19 mouse cellular contexts compared by ENCODE assay signal in the genomic region with DNA sequence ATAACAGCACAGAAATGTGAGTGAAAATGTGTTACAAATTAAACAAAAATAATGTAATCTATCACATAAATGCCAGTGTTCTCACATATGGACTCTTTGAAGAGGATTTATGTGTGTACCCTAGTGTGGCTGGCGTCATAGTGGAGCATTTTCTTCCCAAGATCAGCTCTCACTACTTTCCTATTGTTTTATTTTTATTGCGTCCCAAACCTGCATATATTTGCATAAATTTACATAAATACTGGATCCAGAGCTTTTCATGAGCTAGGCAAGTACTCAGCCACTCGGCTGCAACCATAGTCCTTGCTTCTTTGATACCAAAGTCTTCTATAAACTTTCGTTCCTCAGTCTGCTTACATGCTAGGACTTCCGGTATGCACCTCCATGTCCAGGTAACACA.
DNase-seq lines count a peak whose midpoint lies in the region; ATAC-seq and TF ChIP-seq lines count a peak whose summit lies in the region.
"Had no signal": no experiment of that assay in that cellular context is flagged by ENCODE, and none has a peak within 500 bp of the region (broad histone marks: within the 10 kb centered on the region; RNA-seq: fewer than 3 reads in every experiment).

No protein-coding gene starts in this region.

- 82% methylated on average over 5 of the region's 5 CpGs for WGBS in intestine, embryonic 14.5 days
- 80% methylated on average over 5 of the region's 5 CpGs for WGBS in intestine, postnatal 0 days
- WGBS in forebrain, embryonic 14.5 days: 17% methylated on average over 5 of the region's 5 CpGs
- WGBS in hindbrain, embryonic 16.5 days: 39% methylated on average over 5 of the region's 5 CpGs
- WGBS in neural tube, embryonic 12.5 days: 40% methylated on average over 5 of the region's 5 CpGs

- no peaks in the 10 kb centered on the region for H3K36me3 ChIP-seq in intestine, embryonic 14.5 days (ENCODE audit: control insufficient read depth, insufficient read depth, low read length)
- H3K36me3 ChIP-seq in intestine, postnatal 0 days (ENCODE audit: control insufficient read depth, insufficient read depth): no peaks in the 10 kb centered on the region
- H3K36me3 ChIP-seq in forebrain, embryonic 14.5 days (ENCODE audit: control insufficient read depth, insufficient read depth, low read length): no peaks in the 10 kb centered on the region
- no peaks in the 10 kb centered on the region for H3K36me3 ChIP-seq in hindbrain, embryonic 16.5 days (ENCODE audit: control insufficient read depth, insufficient read depth, low read length)
- no peaks in the 10 kb centered on the region for H3K36me3 ChIP-seq in neural tube, embryonic 12.5 days
- H3K36me3 ChIP-seq: embryonic facial prominence, embryonic 15.5 days; heart, embryonic 12.5 days; limb, embryonic 15.5 days had no signal

- H3K27me3 ChIP-seq in intestine, embryonic 14.5 days (replicated peaks; ENCODE audit: control insufficient read depth, insufficient read depth, low read length): no peaks in the 10 kb centered on the region
- H3K27me3 ChIP-seq in intestine, postnatal 0 days (replicated peaks; ENCODE audit: control insufficient read depth, insufficient read depth, low read length): no peaks in the 10 kb centered on the region
- H3K27me3 ChIP-seq in forebrain, embryonic 14.5 days (replicated peaks; ENCODE audit: control insufficient read depth, insufficient read depth, low read length): no peaks in the 10 kb centered on the region
- no peaks in the 10 kb centered on the region for H3K27me3 ChIP-seq in hindbrain, embryonic 16.5 days (replicated peaks; ENCODE audit: control insufficient read depth, insufficient read depth, low read length)
- H3K27me3 ChIP-seq in neural tube, embryonic 12.5 days (replicated peaks): no peaks in the 10 kb centered on the region
- H3K27me3 ChIP-seq: CH12.LX; embryonic facial prominence, embryonic 15.5 days; heart, embryonic 12.5 days; limb, embryonic 15.5 days had no signal

- intact Hi-C loops in left cerebral cortex, postnatal 14 days (cut with DNase I): no loop called here

- no peak overlapping the region for H3K4me2 ChIP-seq in intestine, embryonic 14.5 days (ENCODE audit: low read length)
- no peak overlapping the region for H3K4me2 ChIP-seq in intestine, postnatal 0 days (replicated peaks; ENCODE audit: low read depth)
- H3K4me2 ChIP-seq in forebrain, embryonic 14.5 days (ENCODE audit: low read length): no peak overlapping the region
- no peak overlapping the region for H3K4me2 ChIP-seq in hindbrain, embryonic 16.5 days (ENCODE audit: low read length)
- no peak overlapping the region for H3K4me2 ChIP-seq in neural tube, embryonic 12.5 days (replicated peaks)
- H3K4me2 ChIP-seq: embryonic facial prominence, embryonic 15.5 days; heart, embryonic 12.5 days; limb, embryonic 15.5 days had no signal

- DNase-seq in intestine, embryonic 14.5 days (ENCODE audit: low spot score): peak; percentile 18
- DNase-seq in forebrain, embryonic 14.5 days (ENCODE audit: low spot score): peak; percentile 56
- no peak for DNase-seq in kidney, postnatal 4 days
- DNase-seq in embryo, embryonic 10.5 days (ENCODE audit: low spot score): no peak
- DNase-seq in left cerebral cortex, postnatal 14 days (ENCODE audit: low spot score in 2 of 2): no peak
- DNase-seq: adrenal gland, postnatal 25 days; cerebellum, adult 18-20 months; cerebellum, postnatal 25 days; heart, postnatal 14 days; layer of hippocampus, postnatal 36 days; thymus, postnatal 14 days had no signal

- no peak for TF ChIP-seq CTCF in intestine, postnatal 0 days (IDR thresholded peaks at IDR 0.05; ENCODE audit: low read depth)

- H3K9me3 ChIP-seq in intestine, embryonic 14.5 days (ENCODE audit: control insufficient read depth, low read length): no peaks in the 10 kb centered on the region
- no peaks in the 10 kb centered on the region for H3K9me3 ChIP-seq in intestine, postnatal 0 days (ENCODE audit: control insufficient read depth)
- H3K9me3 ChIP-seq in forebrain, embryonic 14.5 days (replicated peaks; ENCODE audit: control insufficient read depth, low read length): 0 out of 2 replicates have a peak, but pooled peaks cover 4% of the 10 kb centered on the region
- H3K9me3 ChIP-seq in hindbrain, embryonic 16.5 days (ENCODE audit: control insufficient read depth, low read length): 0 out of 2 replicates have a peak, but pooled peaks cover 2% of the 10 kb centered on the region
- peaks cover 17% of the 10 kb centered on the region; the same call in 1 of the 2 replicates for H3K9me3 ChIP-seq in neural tube, embryonic 12.5 days
- H3K9me3 ChIP-seq: embryonic facial prominence, embryonic 15.5 days had no signal

- H3K4me3 ChIP-seq in intestine, embryonic 14.5 days (ENCODE audit: low read depth, low read length): no peak overlapping the region
- H3K4me3 ChIP-seq in intestine, postnatal 0 days (ENCODE audit: low read depth, low read length): no peak overlapping the region
- H3K4me3 ChIP-seq in forebrain, embryonic 14.5 days (ENCODE audit: low read depth, low read length): no peak overlapping the region
- no peak overlapping the region for H3K4me3 ChIP-seq in hindbrain, embryonic 16.5 days (ENCODE audit: low read length)
- no peak overlapping the region for H3K4me3 ChIP-seq in neural tube, embryonic 12.5 days
- H3K4me3 ChIP-seq: embryonic facial prominence, embryonic 15.5 days; heart, embryonic 12.5 days; limb, embryonic 15.5 days had no signal

- no peaks in the 10 kb centered on the region for H3K4me1 ChIP-seq in intestine, embryonic 14.5 days (replicated peaks; ENCODE audit: control insufficient read depth, insufficient read depth, low read length)
- no peaks in the 10 kb centered on the region for H3K4me1 ChIP-seq in intestine, postnatal 0 days (replicated peaks; ENCODE audit: control insufficient read depth, insufficient read depth, low read length)
- no peaks in the 10 kb centered on the region for H3K4me1 ChIP-seq in forebrain, embryonic 14.5 days (ENCODE audit: control insufficient read depth, insufficient read depth, low read length)
- no peaks in the 10 kb centered on the region; the same call in 1 of the 2 replicates for H3K4me1 ChIP-seq in hindbrain, embryonic 16.5 days (ENCODE audit: control insufficient read depth, insufficient read depth, low read depth, low read length)
- H3K4me1 ChIP-seq in neural tube, embryonic 12.5 days: peaks cover 8% of the 10 kb centered on the region; the same call in 1 of the 2 replicates
- H3K4me1 ChIP-seq: embryonic facial prominence, embryonic 15.5 days; heart, embryonic 12.5 days; limb, embryonic 15.5 days had no signal

- H3K27ac ChIP-seq in intestine, embryonic 14.5 days (ENCODE audit: low read depth): no peak overlapping the region
- H3K27ac ChIP-seq in intestine, postnatal 0 days (ENCODE audit: low read depth, low read length): no peak overlapping the region
- no peak overlapping the region for H3K27ac ChIP-seq in forebrain, embryonic 14.5 days (ENCODE audit: low read depth, low read length)
- no peak overlapping the region for H3K27ac ChIP-seq in hindbrain, embryonic 16.5 days (ENCODE audit: low read depth, low read length)
- peak overlapping the region; percentile 42; the same call in 1 of the 2 replicates for H3K27ac ChIP-seq in neural tube, embryonic 12.5 days
- H3K27ac ChIP-seq: embryonic facial prominence, embryonic 15.5 days; limb, embryonic 15.5 days had no signal

- ATAC-seq in intestine, embryonic 14.5 days (replicated peaks; ENCODE audit: low FRiP score, low TSS enrichment, low read depth): no peak
- no peak for ATAC-seq in intestine, postnatal 0 days
- ATAC-seq in forebrain, embryonic 14.5 days: peak; percentile 88
- ATAC-seq in hindbrain, embryonic 16.5 days: peak; percentile 52; the same call in 1 of the 2 replicates
- ATAC-seq in neural tube, embryonic 12.5 days (ENCODE audit: low FRiP score, low read depth): peak; percentile 87
- ATAC-seq: lung, postnatal 0 days had no signal

- no peak overlapping the region for H3K9ac ChIP-seq in intestine, embryonic 14.5 days (ENCODE audit: low read length)
- no peak overlapping the region for H3K9ac ChIP-seq in intestine, postnatal 0 days (ENCODE audit: low read depth, low read length)
- no peak overlapping the region for H3K9ac ChIP-seq in forebrain, embryonic 14.5 days (ENCODE audit: low read length)
- no peak overlapping the region for H3K9ac ChIP-seq in hindbrain, embryonic 16.5 days (ENCODE audit: low read depth, low read length)
- H3K9ac ChIP-seq in neural tube, embryonic 12.5 days: no peak overlapping the region
- H3K9ac ChIP-seq: embryonic facial prominence, embryonic 15.5 days; heart, embryonic 12.5 days; limb, embryonic 15.5 days had no signal

Comparison
In these comparisons a context has a peak if more than half of its experiments do, and no peak if none do; other contexts are left out.
1. ATAC-seq: peak in forebrain, embryonic 14.5 days (single experiment), hindbrain, embryonic 16.5 days (single experiment) and neural tube, embryonic 12.5 days (single experiment); none in intestine, embryonic 14.5 days (single experiment) and intestine, postnatal 0 days (single experiment).
2. DNase-seq: peak in intestine, embryonic 14.5 days (single experiment) and forebrain, embryonic 14.5 days (single experiment); none in kidney, postnatal 4 days (0 of 2), embryo, embryonic 10.5 days (single experiment) and left cerebral cortex, postnatal 14 days (0 of 2).